15 mouse cellular contexts compared by ENCODE assay signal in the genomic region with DNA sequence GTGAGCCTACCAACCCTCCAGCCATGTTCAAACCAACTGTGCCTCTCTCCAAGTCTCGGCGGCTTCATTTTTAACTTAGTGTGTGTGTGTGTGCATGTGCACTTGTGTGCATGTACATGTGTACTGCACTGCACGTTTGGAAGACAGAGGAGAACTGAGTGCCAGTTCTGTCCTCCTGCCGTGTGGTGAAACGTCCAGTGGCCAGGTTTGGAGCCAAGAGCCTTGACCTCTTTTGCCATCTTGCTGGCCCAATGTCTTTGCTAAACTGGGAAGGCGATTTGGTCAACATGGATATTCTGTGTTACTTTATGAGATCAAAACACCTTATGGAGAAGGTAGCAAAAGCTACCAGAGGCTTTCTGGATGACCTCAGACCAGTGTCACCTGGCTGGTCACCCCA.
"Had no signal": no experiment of that assay in that cellular context is flagged by ENCODE, and none has a peak within 500 bp of the region (broad histone marks: within the 10 kb centered on the region; RNA-seq: fewer than 3 reads in every experiment).

No protein-coding gene starts in this region.

- H3K9me3 ChIP-seq: midbrain, embryonic 13.5 days; neural tube, embryonic 13.5 days; neural tube, embryonic 15.5 days had no signal

- ATAC-seq: midbrain, embryonic 13.5 days; midbrain, embryonic 16.5 days had no signal

- DNase-seq: lung, adult 18-20 months; lung, embryonic 14.5 days; lung, postnatal 10 days; lung, postnatal 4 days; retina, postnatal 1 day; right cerebral cortex, adult 18-20 months; right cerebral cortex, postnatal 25 days; right cerebral cortex, postnatal 4 days; spleen, adult 18-20 months had no signal

- H3K36me3 ChIP-seq: midbrain, embryonic 13.5 days; neural tube, embryonic 13.5 days; neural tube, embryonic 15.5 days had no signal

- H3K9ac ChIP-seq: lung, embryonic 14.5 days; midbrain, embryonic 13.5 days; neural tube, embryonic 13.5 days; neural tube, embryonic 15.5 days had no signal

- H3K4me3 ChIP-seq: midbrain, embryonic 13.5 days; myocyte; neural tube, embryonic 13.5 days; neural tube, embryonic 15.5 days had no signal

- H3K27me3 ChIP-seq: midbrain, embryonic 13.5 days had no signal

- H3K27ac ChIP-seq: midbrain, embryonic 13.5 days; neural tube, embryonic 13.5 days; neural tube, embryonic 15.5 days had no signal

- H3K4me2 ChIP-seq: lung, embryonic 14.5 days; midbrain, embryonic 11.5 days; midbrain, embryonic 13.5 days; neural tube, embryonic 13.5 days; neural tube, embryonic 15.5 days had no signal
